Mouse (Mus musculus) 3134 (cell line): Measurements from ENCODE around the gene 4930539E08Rik.

ENCODE experiments used
- DNase-seq: peaks from one replicate; pipeline ENCODE4 v3.0.0-alpha.2; 2011; ENCODE audit warnings: low spot score; ENCODE audit not compliant: insufficient read length; ENCODE audit errors: extremely low read depth

Gene 4930539E08Rik

GRCm38 (mm10) chr17:28864464-28864863 lies 50.7 kb downstream of the 4930539E08Rik start:
- no peak for DNase-seq

- DNase-seq: no peak
These were observed 51.2 kb downstream of the 4930539E08Rik start for GRCm38 (mm10) chr17:28863926-28864325.

- DNase-seq: no peak
These were observed 56.9 kb downstream of the 4930539E08Rik start, which contains the start of gene Pnpla1 for GRCm38 (mm10) chr17:28858205-28858604. TSS of gene Pnpla1 (plus strand) at chr17:28858411.

- no peak for DNase-seq
These were observed 59.1 kb downstream of the 4930539E08Rik start for GRCm38 (mm10) chr17:28856030-28856429.

- DNase-seq: peak; percentile 53
These were observed 59.8 kb downstream of the 4930539E08Rik start for GRCm38 (mm10) chr17:28855166-28855885.

DNA sequence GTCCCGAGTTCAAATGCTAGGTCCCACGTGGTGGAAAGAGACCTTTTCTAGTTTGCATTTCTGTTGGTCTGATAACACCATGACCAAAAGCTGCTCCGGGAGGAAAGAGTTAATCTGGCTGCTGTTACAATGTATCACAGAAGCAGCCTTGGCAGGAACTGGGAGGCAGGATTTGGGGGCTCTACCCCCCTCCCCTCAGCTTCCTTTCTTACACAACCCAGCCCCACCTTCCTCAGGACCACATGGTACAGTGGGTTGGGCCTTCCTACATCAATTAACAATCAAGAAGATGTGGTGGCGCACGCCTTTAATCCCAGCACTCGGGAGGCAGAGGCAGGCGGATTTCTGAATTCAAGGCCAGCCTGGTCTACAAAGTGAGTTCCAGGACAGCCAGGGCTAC lies 60.7 kb downstream of the 4930539E08Rik start:
- no peak for DNase-seq

DNA sequence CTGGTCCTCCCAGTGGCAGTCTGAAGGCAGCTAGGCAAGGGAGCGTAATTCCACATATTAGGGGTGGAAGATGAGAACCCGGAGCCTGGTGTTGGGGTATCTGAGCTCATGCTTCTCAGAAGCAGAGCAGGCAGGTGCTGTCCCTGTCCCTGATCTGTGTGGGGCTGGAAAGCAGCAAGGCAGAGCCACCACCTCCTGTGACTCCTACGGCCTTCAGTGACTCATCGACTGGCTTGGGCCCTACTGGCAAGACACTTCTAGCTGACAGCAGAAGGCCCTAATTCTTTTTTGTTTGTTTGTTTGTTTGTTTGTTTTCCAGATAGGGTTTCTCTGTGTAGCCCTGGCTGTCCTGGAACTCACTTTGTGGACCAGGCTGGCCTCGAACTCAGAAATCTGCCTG lies 64.6 kb downstream of the 4930539E08Rik start:
- DNase-seq: no peak

- DNase-seq: no peak
These were observed 68.0 kb downstream of the 4930539E08Rik start for GRCm38 (mm10) chr17:28846974-28847617.
